Mouse (Mus musculus): ENCODE measurements at regions not wholly inside any gene's neighbourhood (a gene's known extent, or its start where the extent isn't known, plus 50 kb on each side); places are given as distances from the start of the nearest gene placed in this dataset.

DNA sequence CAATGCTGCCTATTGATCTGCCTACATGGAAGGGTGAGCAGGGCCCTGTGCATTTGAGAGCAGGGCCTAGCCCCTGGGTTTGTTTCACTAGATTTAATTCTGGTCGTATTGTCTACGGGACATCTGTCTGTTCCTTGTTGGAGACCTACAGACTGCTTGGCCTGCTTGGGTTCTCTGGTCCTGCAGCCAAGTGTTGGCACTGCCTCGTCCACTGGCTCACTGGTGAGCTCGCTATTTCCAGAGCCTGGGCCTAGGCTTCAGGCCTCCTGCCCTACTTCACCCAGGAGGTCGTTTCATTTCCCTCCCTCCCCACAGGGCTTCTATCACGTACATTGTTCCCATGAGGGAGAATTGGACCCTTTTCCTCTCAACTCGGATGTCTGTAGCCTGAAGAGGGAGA lies 62.2 kb upstream of the Blcap start:
- Histone ChIP-seq H3K4me2 (no peak overlapping the region), H3K4me3 (replicated peaks) (no peak overlapping the region), H3K9ac (no peak overlapping the region), H3K36me3 (no peaks in the 10 kb centered on the region), H3K9me3 (no peaks in the 10 kb centered on the region), H3K27ac (no peak overlapping the region), H3K27me3 (replicated peaks) (no peaks in the 10 kb centered on the region), H3K4me1 (no peaks in the 10 kb centered on the region)
- WGBS = 65% methylated on average over 7 of the region's 7 CpGs
- no peak for ATAC-seq (ENCODE audit: insufficient read depth, low FRiP score, low read depth)

DNA sequence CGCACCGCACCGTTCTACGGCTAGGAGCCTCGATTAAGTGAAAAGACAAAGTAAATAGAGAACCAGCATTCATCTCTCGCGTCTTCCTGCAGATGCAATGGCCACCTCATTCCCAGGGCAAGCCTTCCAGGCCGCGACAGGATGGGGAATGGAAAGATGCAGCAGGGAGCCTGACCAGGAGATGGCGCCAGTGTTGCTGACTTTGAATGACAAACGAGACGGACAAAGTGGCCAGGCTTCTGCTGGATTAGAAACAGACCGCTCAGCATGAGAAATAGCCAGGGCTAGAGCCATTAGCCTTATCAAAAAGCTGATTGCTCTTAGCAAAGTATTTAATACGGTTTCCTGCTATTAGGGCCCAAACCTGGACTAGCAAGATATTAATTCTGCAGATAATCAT lies 64.6 kb upstream of the Blcap start:
- 5% methylated on average over 14 of the region's 14 CpGs for WGBS
- no peak overlapping the region for H3K27ac ChIP-seq
- H3K4me3 ChIP-seq (replicated peaks) = no peak overlapping the region
- H3K36me3 ChIP-seq = no peaks in the 10 kb centered on the region
- no peak for ATAC-seq (ENCODE audit: insufficient read depth, low FRiP score, low read depth)
- H3K27me3 ChIP-seq (replicated peaks) = no peaks in the 10 kb centered on the region
- H3K9me3 ChIP-seq = no peaks in the 10 kb centered on the region
- H3K4me2 ChIP-seq = no peak overlapping the region
- H3K9ac ChIP-seq = no peak overlapping the region
- H3K4me1 ChIP-seq = 0 out of 2 replicates have a peak, but pooled peaks cover under 1% of the 10 kb centered on the region

DNA sequence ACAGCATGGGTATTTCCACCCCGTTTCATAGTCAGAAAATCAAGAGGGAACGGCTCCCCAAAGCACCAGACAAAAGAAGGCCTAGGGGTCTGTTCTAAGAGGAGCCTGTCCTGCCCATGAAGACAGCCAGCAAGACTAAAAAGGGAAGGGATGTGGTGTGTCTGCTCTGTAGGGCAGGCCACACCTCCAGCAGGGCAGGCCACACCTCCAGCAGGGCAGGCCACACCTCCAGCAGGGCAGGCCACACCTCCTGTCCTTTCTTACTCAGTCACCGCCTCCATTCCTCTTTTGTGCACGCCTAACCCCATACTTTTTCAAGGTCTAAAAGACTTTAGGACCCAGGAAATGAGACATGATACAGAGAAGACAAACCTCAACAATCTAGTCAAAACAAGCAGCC lies 69.8 kb upstream of the Blcap start:
- Histone ChIP-seq H3K36me3 (no peaks in the 10 kb centered on the region), H3K4me3 (replicated peaks) (no peak overlapping the region), H3K4me2 (no peak overlapping the region), H3K9me3 (no peaks in the 10 kb centered on the region), H3K27me3 (replicated peaks) (no peaks in the 10 kb centered on the region), H3K9ac (no peak overlapping the region), H3K4me1 (0 out of 2 replicates have a peak, but pooled peaks cover 4% of the 10 kb centered on the region), H3K27ac (no peak overlapping the region)
- WGBS = 34% methylated on average over 4 of the region's 4 CpGs
- ATAC-seq (ENCODE audit: insufficient read depth, low FRiP score, low read depth) = no peak

- H3K4me3 ChIP-seq (replicated peaks) = no peak overlapping the region
- ATAC-seq (ENCODE audit: insufficient read depth, low FRiP score, low read depth) = no peak
- H3K9me3 ChIP-seq = no peaks in the 10 kb centered on the region
- WGBS = 17% methylated on average over 20 of the region's 20 CpGs
- no peaks in the 10 kb centered on the region for H3K27me3 ChIP-seq (replicated peaks)
- H3K4me2 ChIP-seq = no peak overlapping the region
- H3K9ac ChIP-seq = no peak overlapping the region
- H3K36me3 ChIP-seq = no peaks in the 10 kb centered on the region
- no peak overlapping the region for H3K27ac ChIP-seq
- no peaks in the 10 kb centered on the region for H3K4me1 ChIP-seq
Measured at GRCm38 (mm10) chr2:157663584-157664375, 73.4 kb upstream of the Ctnnbl1 start.

DNA sequence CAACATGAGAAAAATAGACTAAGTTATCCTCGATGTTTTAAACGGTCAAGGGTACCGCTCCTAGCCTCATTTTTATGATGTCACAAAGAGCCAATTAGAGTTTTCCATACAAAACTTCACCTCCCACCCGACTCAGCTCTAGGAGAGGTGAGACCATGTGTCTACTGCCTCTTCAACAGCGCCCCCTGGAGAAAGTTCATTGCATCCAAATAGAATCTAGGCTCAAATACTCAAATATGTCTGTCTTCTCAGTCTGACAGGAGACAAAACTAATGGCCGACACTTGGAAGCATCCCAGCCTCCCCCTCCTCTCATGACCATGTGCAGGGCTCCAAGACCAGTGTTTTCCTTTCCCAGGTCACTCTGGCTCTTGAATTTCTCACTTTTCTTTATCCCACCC lies 72.7 kb upstream of the Ctnnbl1 start:
- H3K27ac ChIP-seq = no peak overlapping the region
- WGBS = 46% methylated on average over 6 of the region's 6 CpGs
- H3K4me2 ChIP-seq = no peak overlapping the region
- H3K9me3 ChIP-seq = no peaks in the 10 kb centered on the region
- no peaks in the 10 kb centered on the region for H3K27me3 ChIP-seq (replicated peaks)
- no peak overlapping the region for H3K4me3 ChIP-seq (replicated peaks)
- H3K4me1 ChIP-seq = no peaks in the 10 kb centered on the region
- no peak overlapping the region for H3K9ac ChIP-seq
- H3K36me3 ChIP-seq = no peaks in the 10 kb centered on the region
- no peak for ATAC-seq (ENCODE audit: insufficient read depth, low FRiP score, low read depth)

DNA sequence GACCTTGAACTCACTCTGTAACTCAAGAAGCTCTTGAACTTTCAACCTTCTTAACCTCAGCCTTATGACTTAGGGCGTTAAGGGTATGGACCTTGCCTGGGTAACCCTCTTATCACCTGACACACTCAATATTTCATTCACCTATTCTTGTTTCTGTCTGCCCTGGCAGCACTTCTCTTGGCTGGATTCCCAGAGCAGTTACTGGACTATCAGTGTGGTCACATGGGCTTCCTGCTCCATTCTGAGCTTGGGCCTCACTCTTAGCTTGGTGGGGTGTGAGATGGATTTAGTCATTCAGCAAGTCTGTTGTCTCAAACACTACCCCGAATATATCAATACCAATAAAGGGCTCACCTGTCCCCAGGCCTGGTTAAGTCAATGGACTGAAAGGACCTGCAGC lies 67.0 kb upstream of the Ctnnbl1 start:
- H3K4me1 ChIP-seq = no peaks in the 10 kb centered on the region
- H3K36me3 ChIP-seq = no peaks in the 10 kb centered on the region
- H3K4me2 ChIP-seq = no peak overlapping the region
- no peak overlapping the region for H3K27ac ChIP-seq
- H3K9me3 ChIP-seq = no peaks in the 10 kb centered on the region
- H3K4me3 ChIP-seq (replicated peaks) = no peak overlapping the region
- 54% methylated on average over 2 of the region's 2 CpGs for WGBS
- H3K27me3 ChIP-seq (replicated peaks) = no peaks in the 10 kb centered on the region
- ATAC-seq (ENCODE audit: insufficient read depth, low FRiP score, low read depth) = no peak
- no peak overlapping the region for H3K9ac ChIP-seq

DNA sequence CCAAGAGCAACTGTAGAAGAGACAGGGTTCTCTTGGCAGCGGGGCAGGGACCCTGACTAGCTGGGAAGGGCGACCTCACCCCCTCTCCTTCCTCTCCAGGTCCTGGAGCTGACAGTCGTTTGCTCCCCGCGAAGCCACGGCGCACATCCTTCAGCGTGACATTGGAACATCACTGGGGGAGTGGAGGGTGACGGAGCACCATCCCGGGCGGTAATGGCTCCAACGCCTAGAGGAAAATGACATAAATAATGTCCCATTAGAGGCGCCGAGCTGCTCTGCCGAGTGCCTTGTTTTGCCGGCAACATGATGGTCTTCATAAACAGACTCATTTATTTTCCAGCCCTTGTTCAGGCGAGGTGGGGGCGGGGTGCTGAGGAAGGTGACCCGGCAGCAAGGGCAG lies 62.3 kb upstream of the Ctnnbl1 start:
- Histone ChIP-seq H3K9ac (no peak overlapping the region), H3K9me3 (no peaks in the 10 kb centered on the region), H3K27ac (no peak overlapping the region), H3K27me3 (replicated peaks) (no peaks in the 10 kb centered on the region), H3K4me1 (no peaks in the 10 kb centered on the region), H3K4me3 (replicated peaks) (no peak overlapping the region), H3K4me2 (no peak overlapping the region), H3K36me3 (no peaks in the 10 kb centered on the region)
- WGBS = 33% methylated on average over 19 of the region's 19 CpGs
- no peak for ATAC-seq (ENCODE audit: insufficient read depth, low FRiP score, low read depth)

- Histone ChIP-seq H3K36me3 (no peaks in the 10 kb centered on the region), H3K27ac (no peak overlapping the region), H3K4me1 (no peaks in the 10 kb centered on the region), H3K4me3 (replicated peaks) (no peak overlapping the region), H3K9ac (no peak overlapping the region), H3K9me3 (no peaks in the 10 kb centered on the region), H3K27me3 (replicated peaks) (no peaks in the 10 kb centered on the region), H3K4me2 (no peak overlapping the region)
- 28% methylated on average over 10 of the region's 10 CpGs for WGBS
- ATAC-seq (ENCODE audit: insufficient read depth, low FRiP score, low read depth) = no peak; the same call in 1 of the 2 replicates
Measured at GRCm38 (mm10) chr2:157676396-157677176, 60.6 kb upstream of the Ctnnbl1 start.

DNA sequence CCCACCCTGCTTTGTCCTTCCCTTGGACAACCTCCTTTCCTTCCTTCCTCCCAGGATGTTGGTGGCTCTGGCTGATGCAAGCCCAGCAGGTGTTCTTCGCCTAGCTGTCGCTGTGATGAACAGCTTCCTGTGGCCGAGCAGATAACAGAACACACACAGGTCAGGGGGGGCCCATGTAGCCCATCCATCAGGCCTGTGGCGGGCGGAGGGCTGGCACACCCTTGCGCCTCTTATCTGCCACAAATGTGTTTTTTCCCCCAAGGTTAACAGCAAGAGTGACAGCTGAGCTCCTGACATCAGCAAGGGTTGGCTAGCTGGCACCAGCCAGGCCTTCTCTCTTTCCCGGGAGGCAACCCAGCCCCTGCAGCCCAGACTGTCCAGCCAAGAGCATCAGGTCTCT lies 59.9 kb upstream of the Ctnnbl1 start:
- Histone ChIP-seq H3K4me2 (no peak overlapping the region), H3K4me3 (replicated peaks) (no peak overlapping the region), H3K27ac (no peak overlapping the region), H3K36me3 (no peaks in the 10 kb centered on the region), H3K27me3 (replicated peaks) (no peaks in the 10 kb centered on the region), H3K9me3 (no peaks in the 10 kb centered on the region), H3K9ac (no peak overlapping the region), H3K4me1 (no peaks in the 10 kb centered on the region)
- 14% methylated on average over 7 of the region's 7 CpGs for WGBS
- peak; percentile 70 for ATAC-seq (ENCODE audit: insufficient read depth, low FRiP score, low read depth)

GRCm38 (mm10) chr2:157681931-157682330 lies 55.3 kb upstream of the Ctnnbl1 start:
- H3K27me3 ChIP-seq (replicated peaks) = no peaks in the 10 kb centered on the region
- H3K4me2 ChIP-seq = no peak overlapping the region
- no peaks in the 10 kb centered on the region for H3K36me3 ChIP-seq
- H3K4me3 ChIP-seq (replicated peaks) = no peak overlapping the region
- no peak overlapping the region for H3K27ac ChIP-seq
- no peaks in the 10 kb centered on the region for H3K4me1 ChIP-seq
- 85% methylated on average over 7 of the region's 7 CpGs for WGBS
- no peak overlapping the region for H3K9ac ChIP-seq
- ATAC-seq (ENCODE audit: insufficient read depth, low FRiP score, low read depth) = no peak
- no peaks in the 10 kb centered on the region for H3K9me3 ChIP-seq

All from stomach, embryonic 15.5 days (tissue).